Mouse (Mus musculus): ENCODE measurements around the gene Syt3. TPM values are rescaled to one million over a fixed set of nuclear protein-coding genes. Genes with fewer than 3 reads are reported as not detected.

Syt3 gene
- total RNA-seq, 2 experiments from 2014 or later, result 85.4 to 87.4 TPM

- no peak for DNase-seq (ENCODE audit: low spot score in 2 of 2)
Measured at GRCm38 (mm10) chr7:44443268-44444173, 59.6 kb downstream of the Syt3 start.

GRCm38 (mm10) chr7:44444886-44445527, 61.1 kb downstream of the Syt3 start:
- no peak for DNase-seq (ENCODE audit: low spot score in 2 of 2)

DNA sequence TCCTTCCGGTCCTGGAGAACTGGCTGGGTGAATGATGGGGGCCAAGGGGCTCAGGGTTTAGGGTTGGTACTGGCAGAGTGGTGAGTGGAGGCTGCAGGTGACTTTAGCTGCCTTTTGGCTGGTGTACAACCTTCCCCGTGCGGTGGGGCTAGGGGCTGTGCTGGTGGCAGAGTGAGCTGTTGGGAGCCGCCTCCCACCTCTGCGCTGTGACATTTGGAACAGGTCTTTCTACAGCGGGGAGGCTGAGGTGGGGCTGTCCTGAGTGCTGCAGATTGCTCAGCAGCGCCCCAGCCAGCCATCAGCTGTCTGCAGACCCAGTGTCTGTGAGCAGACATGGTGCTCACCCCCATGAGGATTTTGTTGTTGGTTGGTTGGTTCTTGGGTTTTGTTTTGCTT, 61.6 kb downstream of the Syt3 start:
- peak in 1 of 2 experiments; percentile 35 for DNase-seq (ENCODE audit: low spot score in 2 of 2)

GRCm38 (mm10) chr7:44446070-44446855, 62.4 kb downstream of the Syt3 start:
- DNase-seq (ENCODE audit: low spot score in 2 of 2), result peak in 1 of 2 experiments; percentile 36

Other genes with a start within 250 kb of the Syt3 start
- gene Klk1b16, start 247.3 kb upstream of the Syt3 start, total RNA-seq (2021), result not detected
- gene Klk1b24, start 195.9 kb upstream of the Syt3 start, total RNA-seq (2021), result not detected
- not detected for gene Klk1b3, start 185.9 kb upstream of the Syt3 start, total RNA-seq (2021)
- gene Klk1b4, start 176.7 kb upstream of the Syt3 start, total RNA-seq (2021), result not detected
- not detected for gene Klk1b5, start 168.2 kb upstream of the Syt3 start, total RNA-seq (2021)
- gene Klk1, start 158.7 kb upstream of the Syt3 start, total RNA-seq (2021), result not detected
- not detected for gene Gm36864, start 147.9 kb upstream of the Syt3 start, total RNA-seq (2021)
- gene 1700028J19Rik, start 137.4 kb upstream of the Syt3 start, total RNA-seq (2021), result under 1 TPM; 0.62 to 0.84 TPM
- gene 2410002F23Rik, start 137.4 kb upstream of the Syt3 start, total RNA-seq (2021), result 10 to 100 TPM; 78.3 to 89.3 TPM
- gene Acp4, start 126.7 kb upstream of the Syt3 start, total RNA-seq (2021), result not detected
- not detected for gene Gm15517, start 122.7 kb upstream of the Syt3 start, total RNA-seq (2021)
- 1 to 10 TPM; 3.3 to 3.6 TPM for gene Clec11a, start 77.2 kb upstream of the Syt3 start, total RNA-seq (2021)
- gene Shank1, start 73.8 kb upstream of the Syt3 start, total RNA-seq (2021), result 100 to 1,000 TPM; 626 to 653 TPM
- 1 to 10 TPM; 2.1 to 4.5 TPM for gene 1700008O03Rik, start 1.7 kb downstream of the Syt3 start, total RNA-seq (2021)
- gene Lrrc4b, start 44.9 kb downstream of the Syt3 start, total RNA-seq (2021), result 100 to 1,000 TPM; 336 to 349 TPM
- 10 to 100 TPM; 13.0 TPM for gene Aspdh, start 81.3 kb downstream of the Syt3 start, total RNA-seq (2021)
- gene Josd2, start 83.9 kb downstream of the Syt3 start, total RNA-seq (2021), result 100 to 1,000 TPM in 1 of 2 experiments, 10 to 100 TPM in 1; 86.1 to 100 TPM
- 100 to 1,000 TPM; 235 to 245 TPM for gene Emc10, start 112.4 kb downstream of the Syt3 start, total RNA-seq (2021)
- gene Fam71e1, start 112.5 kb downstream of the Syt3 start, total RNA-seq (2021), result 10 to 100 TPM; 16.2 to 17.6 TPM
- under 1 TPM; 0.27 to 0.28 TPM for gene Mybpc2, start 140.6 kb downstream of the Syt3 start, total RNA-seq (2021)
- not detected for gene Spib, start 148.0 kb downstream of the Syt3 start, total RNA-seq (2021)
- 10 to 100 TPM in 1 of 2 experiments, 1 to 10 TPM in 1; 9.4 to 13.2 TPM for gene Pold1, start 164.7 kb downstream of the Syt3 start, total RNA-seq (2021)
- gene Nr1h2, start 169.8 kb downstream of the Syt3 start, total RNA-seq (2021), result 10 to 100 TPM; 64.9 to 68.5 TPM
- not detected for gene Napsa, start 188.3 kb downstream of the Syt3 start, total RNA-seq (2021)
- gene Kcnc3, start 206.6 kb downstream of the Syt3 start, total RNA-seq (2021), result 100 to 1,000 TPM; 164 to 170 TPM